Mouse (Mus musculus) lung, postnatal 0 days (tissue): ENCODE data around the gene Natd1. TPM values are rescaled to one million over a fixed set of nuclear protein-coding genes. Genes with fewer than 3 reads are reported as not detected.

Source experiments
- ATAC-seq: fragments of 200-750 bp; cut with Nextera tagmentation; 2 replicates; pipeline ENCODE4 v1.8.0; 2017; ENCODE audit warnings: moderate library complexity
- DNase-seq: peaks from one replicate; pipeline ENCODE4 v3.0.0-alpha.2; 2016; ENCODE audit warnings: low spot score
- H3K27ac ChIP-seq: fragments of 300-500 bp; sonication (generic); 2 replicates; pipeline ENCODE4 v1.5.1; 2014; ENCODE audit warnings: antibody characterized with exemption, mild to moderate bottlenecking, low read length, mixed read lengths
- H3K27me3 ChIP-seq: fragments of 300-500 bp; sonication (generic); replicated peaks from 2 replicates; pipeline ENCODE4 v1.6.1; 2014; ENCODE audit warnings: low read length, mixed read lengths; ENCODE audit not compliant: insufficient read depth
- H3K36me3 ChIP-seq: fragments of 300-500 bp; sonication (generic); 2 replicates; pipeline ENCODE4 v1.6.1; 2014; ENCODE audit warnings: low read length, mixed read lengths; ENCODE audit not compliant: insufficient read depth
- H3K4me1 ChIP-seq: fragments of 300-500 bp; sonication (generic); 2 replicates; pipeline ENCODE4 v1.6.1; 2014; ENCODE audit warnings: antibody characterized with exemption, low read depth, low read length, mixed read lengths; ENCODE audit not compliant: insufficient read depth
- H3K4me2 ChIP-seq: fragments of 300-500 bp; sonication (generic); replicated peaks from 2 replicates; pipeline ENCODE4 v1.6.1; 2014; ENCODE audit warnings: low read depth, mild to moderate bottlenecking, low read length, moderate library complexity, mixed read lengths
- H3K4me3 ChIP-seq: fragments of 300-500 bp; sonication (generic); 2 replicates; pipeline ENCODE4 v1.5.1; 2014; ENCODE audit warnings: low read depth, low read length
- H3K9ac ChIP-seq: fragments of 300-500 bp; sonication (generic); replicated peaks from 2 replicates; pipeline ENCODE4 v1.6.1; 2014; ENCODE audit warnings: low read depth, mild to moderate bottlenecking
- H3K9me3 ChIP-seq: fragments of 300-500 bp; sonication (generic); 2 replicates; pipeline ENCODE4 v1.6.1; 2016; ENCODE audit warnings: low read length, mixed read lengths
- CTCF ChIP-seq: IDR thresholded peaks from 2 replicates; pipeline ENCODE4 v1.5.1; 2016; ENCODE audit warnings: antibody characterized with exemption, mild to moderate bottlenecking
- EP300 ChIP-seq: IDR thresholded peaks from 2 replicates; pipeline ENCODE4 v1.6.1; 2016; ENCODE audit warnings: antibody characterized with exemption, mild to moderate bottlenecking, control low read depth
- WGBS: fragments of 180-500 bp; shearing (Covaris S2); extraction: QIAGEN DNeasy Blood & Tissue Kit; methylation state at CpG from one replicate; pipeline ENCODE4 v1.1.7; 2014; 5-methylcytosine and 5-hydroxymethylcytosine counted together
- polyA plus RNA-seq: library from polyadenylated mRNA; unstranded; fragments of >200 nt; fragmentation: Nextera tagmentation; extraction: Ambion mirVana; gene quantifications from 2 replicates; pipeline ENCODE4 v1.2.1, GENCODE M21; 2015

Natd1 gene
- polyA plus RNA-seq, 1 experiment from 2014 or later, result 17.0 TPM

DNA sequence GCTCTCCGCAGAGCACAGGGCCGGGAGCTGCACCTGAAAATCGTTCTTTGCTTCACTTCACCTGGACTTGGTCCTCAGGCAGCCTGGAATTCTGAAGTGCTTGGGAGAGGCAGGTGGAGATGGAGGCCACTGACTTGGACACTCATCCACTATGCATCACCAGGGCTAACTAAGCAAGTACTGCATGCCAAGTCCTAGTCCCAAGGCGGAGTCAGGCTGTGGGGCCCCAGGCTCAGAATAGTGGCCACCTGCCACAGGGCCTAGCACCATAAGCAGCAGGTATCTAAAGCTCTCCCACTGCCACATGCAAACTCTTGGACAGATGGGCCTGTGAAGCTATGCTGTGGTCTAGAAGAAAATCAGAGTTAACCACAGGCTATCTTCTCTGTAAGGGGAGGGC, 8.1 kb downstream of the Natd1 start:
- 0 out of 2 replicates have a peak, but pooled peaks cover under 1% of the 10 kb centered on the region for H3K4me1 ChIP-seq
- no peaks in the 10 kb centered on the region for H3K27me3 ChIP-seq
- TF ChIP-seq CTCF, result no peak
- DNase-seq (no peak), ATAC-seq (no peak)
- H3K4me2 ChIP-seq, result no peak overlapping the region
- H3K9ac ChIP-seq, result no peak overlapping the region
- no peak overlapping the region for H3K27ac ChIP-seq
- 63% methylated on average over 4 of the region's 4 CpGs for WGBS
- H3K4me3 ChIP-seq, result no peak overlapping the region
- peaks cover 13% of the 10 kb centered on the region for H3K36me3 ChIP-seq
- no peaks in the 10 kb centered on the region for H3K9me3 ChIP-seq

DNA sequence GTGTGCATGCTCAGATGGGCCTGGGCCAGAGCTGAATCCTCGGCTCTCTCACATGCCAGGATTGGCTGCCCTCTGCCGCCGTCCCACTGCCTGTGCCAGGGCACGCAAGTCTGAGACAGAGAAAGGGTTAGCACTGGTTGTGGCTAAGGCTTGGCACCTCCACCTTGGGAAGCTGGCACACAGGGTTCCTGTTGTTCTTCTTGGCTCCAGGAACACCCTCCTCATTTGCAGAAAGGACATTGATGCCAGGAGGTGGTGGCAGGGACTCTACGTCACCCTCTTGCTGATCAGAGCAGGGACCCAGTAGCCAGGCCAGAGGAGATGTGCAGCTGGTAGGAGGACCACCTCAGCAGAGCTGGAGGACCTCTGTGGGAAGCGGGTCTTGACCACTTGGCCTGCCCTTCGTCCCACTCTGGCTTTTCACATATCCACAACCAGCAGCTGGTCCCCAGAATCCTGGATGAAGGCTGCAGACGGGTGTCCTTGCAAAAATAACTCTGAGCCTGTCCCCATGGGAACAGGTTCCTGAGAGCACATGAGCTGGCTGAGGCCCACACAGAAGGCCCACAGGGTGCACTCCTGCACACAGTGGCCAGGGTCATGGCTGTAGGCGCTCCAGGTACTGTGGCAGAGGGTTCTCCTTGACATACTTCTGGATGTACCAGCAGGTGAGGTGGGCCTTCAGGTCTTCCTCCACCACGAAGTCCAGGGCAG, 9.0 kb downstream of the Natd1 start:
- Histone ChIP-seq H3K9me3 (no peaks in the 10 kb centered on the region), H3K4me2 (no peak overlapping the region), H3K27me3 (no peaks in the 10 kb centered on the region), H3K27ac (no peak overlapping the region), H3K9ac (no peak overlapping the region), H3K4me3 (no peak overlapping the region), H3K36me3 (peaks cover 13% of the 10 kb centered on the region), H3K4me1 (no peaks in the 10 kb centered on the region)
- TF ChIP-seq CTCF, result no peak
- no peak for TF ChIP-seq EP300
- ATAC-seq (no peak), DNase-seq (no peak)
- WGBS, result 87% methylated on average over 10 of the region's 10 CpGs

DNA sequence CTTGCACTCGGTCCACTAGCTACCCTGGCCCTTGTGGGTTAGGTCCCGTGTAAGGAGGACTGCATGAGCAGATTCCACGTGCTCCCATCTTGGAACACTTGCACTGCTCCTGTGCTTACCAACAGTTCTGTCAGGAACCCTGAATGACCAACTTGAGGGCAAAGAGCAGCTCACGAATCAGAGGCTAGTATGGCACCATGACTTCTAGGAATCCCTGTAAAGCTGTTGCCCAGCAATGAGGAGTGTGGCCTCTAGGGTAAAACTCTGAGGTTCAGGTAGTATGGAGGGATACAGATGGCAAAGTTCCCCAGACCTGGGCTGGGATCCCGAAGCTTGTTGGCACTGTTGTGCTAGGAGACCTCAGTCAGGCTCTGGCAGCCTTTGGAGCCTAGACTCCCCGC, 10.9 kb downstream of the Natd1 start:
- Histone ChIP-seq H3K9me3 (no peaks in the 10 kb centered on the region), H3K4me3 (no peak overlapping the region), H3K4me1 (no peaks in the 10 kb centered on the region), H3K27me3 (no peaks in the 10 kb centered on the region), H3K9ac (no peak overlapping the region), H3K4me2 (no peak overlapping the region), H3K27ac (no peak overlapping the region), H3K36me3 (peaks cover 13% of the 10 kb centered on the region)
- DNase-seq (no peak), ATAC-seq (no peak)
- no peak for TF ChIP-seq EP300
- TF ChIP-seq CTCF, result no peak
- WGBS, result 80% methylated on average over 6 of the region's 6 CpGs

DNA sequence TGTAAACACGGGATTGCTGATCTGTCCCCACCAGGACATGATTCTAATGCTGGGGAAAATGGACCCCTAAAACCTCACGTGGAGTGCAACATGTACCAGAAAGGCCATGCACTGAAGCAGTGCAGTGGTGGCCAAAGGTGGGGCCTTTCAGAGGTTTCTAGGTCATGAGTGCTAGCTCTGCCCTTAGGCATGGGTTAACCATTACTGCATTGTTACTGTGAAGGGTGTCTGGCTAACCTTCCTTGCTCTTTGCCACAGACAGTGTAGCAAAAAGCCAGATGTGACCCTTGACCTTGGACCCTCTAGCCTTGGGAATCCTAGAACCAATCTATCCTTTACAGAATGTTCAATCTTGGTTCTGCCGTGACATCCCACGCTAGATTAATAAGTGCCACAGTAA, 12.1 kb downstream of the Natd1 start:
- no peak for ATAC-seq
- H3K9ac ChIP-seq, result no peak overlapping the region
- no peaks in the 10 kb centered on the region for H3K27me3 ChIP-seq
- 64% methylated on average over 4 of the region's 4 CpGs for WGBS
- no peaks in the 10 kb centered on the region for H3K9me3 ChIP-seq
- H3K36me3 ChIP-seq, result peaks cover 13% of the 10 kb centered on the region
- H3K27ac ChIP-seq, result no peak overlapping the region
- no peaks in the 10 kb centered on the region for H3K4me1 ChIP-seq
- no peak overlapping the region for H3K4me2 ChIP-seq
- TF ChIP-seq CTCF (no peak), EP300 (no peak)
- DNase-seq, result no peak
- H3K4me3 ChIP-seq, result no peak overlapping the region

DNA sequence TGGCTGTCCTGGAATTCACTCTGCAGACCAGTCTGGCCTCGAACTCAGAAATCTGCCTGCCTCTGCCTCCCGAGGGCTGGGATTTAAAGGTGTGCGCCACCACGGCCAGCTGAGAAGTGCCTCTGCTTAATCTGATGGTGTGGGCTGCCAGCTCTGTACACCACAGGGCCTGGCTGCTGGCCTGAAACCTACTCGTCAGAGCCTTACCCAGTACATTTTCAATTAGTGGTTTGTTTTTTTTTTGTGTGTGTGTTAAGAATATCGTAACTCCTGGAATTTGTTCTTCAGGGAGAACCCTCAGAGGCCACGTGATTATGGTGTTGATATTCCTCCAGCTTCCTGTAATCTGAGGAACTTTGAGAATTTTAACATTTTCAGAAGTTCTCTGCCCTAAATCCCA, 12.5 kb downstream of the Natd1 start:
- DNase-seq (peak; percentile 34), ATAC-seq (no peak)

DNA sequence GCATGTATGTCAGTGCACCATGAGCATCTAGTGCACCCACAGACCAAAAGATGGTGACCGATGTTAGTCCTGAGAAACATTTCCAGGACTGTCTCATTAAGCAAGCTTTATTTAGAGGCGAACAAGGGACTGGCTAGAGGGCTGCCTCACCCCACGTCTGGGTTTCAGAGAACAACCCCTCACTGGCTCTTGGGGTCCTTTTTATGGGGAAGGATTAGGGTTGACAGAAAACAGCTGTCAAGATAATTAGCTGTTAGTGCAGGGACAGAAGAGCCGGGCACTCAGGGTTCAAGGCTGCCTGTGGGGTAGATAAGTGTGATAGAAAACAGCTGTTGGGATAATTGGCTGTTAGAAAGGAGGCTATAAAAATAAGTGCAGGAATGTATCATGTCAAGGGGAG, 18.6 kb downstream of the Natd1 start:
- DNase-seq, result peak; percentile 69
- H3K4me2 ChIP-seq, result no peak overlapping the region
- no peak for TF ChIP-seq CTCF
- peak; percentile 42 for TF ChIP-seq EP300
- H3K27ac ChIP-seq, result no peak overlapping the region
- no peak overlapping the region for H3K4me3 ChIP-seq
- H3K27me3 ChIP-seq, result no peaks in the 10 kb centered on the region
- no peaks in the 10 kb centered on the region; the same call in 1 of the 2 replicates for H3K4me1 ChIP-seq
- H3K9me3 ChIP-seq, result no peaks in the 10 kb centered on the region
- ATAC-seq, result peak; percentile 80
- WGBS, result 26% methylated on average over 4 of the region's 4 CpGs
- no peak overlapping the region for H3K9ac ChIP-seq
- no peaks in the 10 kb centered on the region for H3K36me3 ChIP-seq

More for the DNA sequence above, 12.5 kb downstream of the Natd1 start:
- no peak overlapping the region for H3K27ac ChIP-seq
- peaks cover 13% of the 10 kb centered on the region for H3K36me3 ChIP-seq
- no peaks in the 10 kb centered on the region for H3K9me3 ChIP-seq
- no peak overlapping the region for H3K9ac ChIP-seq
- no peak for TF ChIP-seq EP300
- TF ChIP-seq CTCF, result no peak
- H3K4me2 ChIP-seq, result no peak overlapping the region
- H3K4me3 ChIP-seq, result no peak overlapping the region
- WGBS, result 69% methylated on average over 7 of the region's 7 CpGs
- no peaks in the 10 kb centered on the region for H3K27me3 ChIP-seq
- H3K4me1 ChIP-seq, result no peaks in the 10 kb centered on the region
